Mouse (Mus musculus): Measurements from ENCODE around the gene Matn4.

- TF ChIP-seq CTCF (IDR thresholded peaks at IDR 0.05; ENCODE audit: low read depth) (peak; percentile 88), EP300 (IDR thresholded peaks at IDR 0.05; ENCODE audit: low read depth) (no peak)
Measured at GRCm38 (mm10) chr2:164389499-164389898, 15.5 kb downstream of the Matn4 start.
